Mouse (Mus musculus) CH12.LX (cell line): ENCODE measurements at regions not wholly inside any gene's neighbourhood (a gene's known extent, or its start where the extent isn't known, plus 50 kb on each side); places are given as distances from the start of the nearest gene placed in this dataset.

Experiments used
- DNase-seq: peaks from one replicate; pipeline ENCODE4 v3.0.0-alpha.2; 2013; ENCODE audit errors: extremely low read depth
- H3K27ac ChIP-seq: 2 replicates; pipeline ENCODE4 v1.5.1; 2012; ENCODE audit warnings: low read depth, mild to moderate bottlenecking, control low read depth, moderate library complexity; ENCODE audit not compliant: insufficient read depth
- H3K27me3 ChIP-seq: replicated peaks from 2 replicates; pipeline ENCODE3; 2012; ENCODE audit warnings: inconsistent platforms
- H3K36me3 ChIP-seq, 2 experiments: replicated peaks in 1 of 2; 2 replicates each; pipeline versions ENCODE3 to v1.6.1; 2012; ENCODE audit warnings: inconsistent platforms in 1 of 2, low read length in 1 of 2, mild to moderate bottlenecking in 1 of 2, mixed read lengths in 1 of 2, moderate library complexity in 1 of 2; ENCODE audit not compliant: control insufficient read depth in 1 of 2, insufficient read depth in 1 of 2
- H3K4me1 ChIP-seq, 2 experiments: 2 replicates each; pipeline ENCODE4 v1.6.1; 2012; ENCODE audit warnings: inconsistent platforms in 1 of 2, moderate library complexity in 1 of 2; ENCODE audit not compliant: insufficient read depth in 2 of 2, control insufficient read depth in 1 of 2
- H3K4me2 ChIP-seq: 2 replicates; pipeline ENCODE4 v1.6.1; 2012; ENCODE audit warnings: low read depth, mild to moderate bottlenecking, control low read depth; ENCODE audit not compliant: poor library complexity, insufficient read depth, severe bottlenecking
- H3K4me3 ChIP-seq, 3 experiments: fragments of 150-350 bp in 1 of 3; sonication (generic) in 1 of 3; replicated peaks in 1 of 3; 2 replicates each; pipeline versions ENCODE3 to v1.5.1; 2011 to 2012; ENCODE audit warnings: low read depth in 2 of 3, low read length in 2 of 3, mild to moderate bottlenecking in 2 of 3, moderate library complexity in 2 of 3, control low read depth in 1 of 3, improper control_type of control experiment in 1 of 3, inconsistent platforms in 1 of 3, mixed read lengths in 1 of 3; ENCODE audit not compliant: poor library complexity in 1 of 3
- H3K79me2 ChIP-seq: replicated peaks from 2 replicates; pipeline ENCODE4 v1.6.1; 2012; ENCODE audit warnings: mild to moderate bottlenecking, moderate library complexity; ENCODE audit not compliant: control insufficient read depth, poor library complexity, insufficient read depth, severe bottlenecking; ENCODE audit errors: extremely low read depth
- H3K9ac ChIP-seq: 2 replicates; pipeline ENCODE4 v1.6.1; 2012; ENCODE audit warnings: low read depth, mild to moderate bottlenecking, control low read depth, moderate library complexity; ENCODE audit not compliant: insufficient read depth
- H3K9me3 ChIP-seq: replicated peaks from 2 replicates; pipeline ENCODE3; 2012; ENCODE audit warnings: low read length, inconsistent platforms, mixed read lengths
- CTCF ChIP-seq, 2 experiments: IDR thresholded peaks in 1 of 2; conservative IDR thresholded peaks in 1 of 2; 2 replicates each; pipeline ENCODE4 v1.5.1; 2011 to 2012; ENCODE audit warnings: low read depth in 2 of 2, low read length in 2 of 2, improper control_type of control experiment in 1 of 2, inconsistent platforms in 1 of 2, mild to moderate bottlenecking in 1 of 2, moderate library complexity in 1 of 2
- EP300 ChIP-seq: IDR thresholded peaks from 2 replicates; pipeline ENCODE4 v1.6.1; 2011; ENCODE audit warnings: low read length, improper control_type of control experiment
- ETS1 ChIP-seq: conservative IDR thresholded peaks from 2 replicates; pipeline ENCODE4 v1.6.1; 2012; ENCODE audit warnings: low read depth, mild to moderate bottlenecking, inconsistent platforms, low read length, improper control_type of control experiment, moderate library complexity
- HCFC1 ChIP-seq: IDR thresholded peaks from 2 replicates; pipeline ENCODE4 v1.6.1; 2012; ENCODE audit warnings: low read depth, mild to moderate bottlenecking, inconsistent platforms, low read length, improper control_type of control experiment
- MAFK ChIP-seq: IDR thresholded peaks from 2 replicates; pipeline ENCODE4 v1.6.1; 2011; ENCODE audit warnings: low read length, improper control_type of control experiment; ENCODE audit not compliant: insufficient replicate concordance
- NELFE ChIP-seq: IDR thresholded peaks from 2 replicates; pipeline ENCODE4 v1.6.1; 2011; ENCODE audit warnings: low read depth, low read length, improper control_type of control experiment
- NRF1 ChIP-seq: IDR thresholded peaks from 2 replicates; pipeline ENCODE4 v1.6.1; 2014; ENCODE audit warnings: low read depth, mild to moderate bottlenecking, inconsistent platforms, low read length, improper control_type of control experiment, moderate library complexity
- POLR2A ChIP-seq: IDR thresholded peaks from 2 replicates; pipeline ENCODE4 v1.6.1; 2011; ENCODE audit warnings: low read depth, mild to moderate bottlenecking, improper control_type of control experiment, low read length
- POLR2AphosphoS2 ChIP-seq: IDR thresholded peaks from 2 replicates; pipeline ENCODE4 v1.6.1; 2011; ENCODE audit warnings: low read depth, low read length, improper control_type of control experiment
- RAD21 ChIP-seq: IDR thresholded peaks from 2 replicates; pipeline ENCODE4 v1.6.1; 2011; ENCODE audit warnings: low read depth, mild to moderate bottlenecking, low read length, improper control_type of control experiment, moderate library complexity
- RCOR1 ChIP-seq: conservative IDR thresholded peaks from 2 replicates; pipeline ENCODE4 v1.6.1; 2012; ENCODE audit warnings: low read depth, mild to moderate bottlenecking, inconsistent platforms, low read length, improper control_type of control experiment
- SIN3A ChIP-seq: IDR thresholded peaks from 2 replicates; pipeline ENCODE4 v1.6.1; 2012; ENCODE audit warnings: low read length, improper control_type of control experiment, inconsistent platforms
- SMC3 ChIP-seq: IDR thresholded peaks from 2 replicates; pipeline ENCODE4 v1.6.1; 2011; ENCODE audit warnings: low read depth, low read length, improper control_type of control experiment
- TCF12 ChIP-seq: IDR thresholded peaks from 2 replicates; pipeline ENCODE4 v1.6.1; 2014; ENCODE audit warnings: low read depth, mild to moderate bottlenecking, inconsistent platforms, low read length, improper control_type of control experiment
- USF1 ChIP-seq: IDR thresholded peaks from 2 replicates; pipeline ENCODE4 v1.6.1; 2014; ENCODE audit warnings: low read depth, mild to moderate bottlenecking, inconsistent platforms, low read length, improper control_type of control experiment
- ZKSCAN1 ChIP-seq: IDR thresholded peaks from 2 replicates; pipeline ENCODE4 v1.6.1; 2012; ENCODE audit warnings: low read depth, inconsistent platforms, low read length, improper control_type of control experiment, borderline replicate concordance
- ZMIZ1 ChIP-seq: IDR thresholded peaks from 2 replicates; pipeline ENCODE4 v1.6.1; 2012; ENCODE audit warnings: low read depth, mild to moderate bottlenecking, inconsistent platforms, low read length, improper control_type of control experiment
- dilution Hi-C: fragments of 300-500 bp; cut with MboI; formaldehyde crosslinking; loops from 2 replicates; pipeline ENCODE4 v1.14.3; 2020; ENCODE audit warnings: low sequenced_read_pairs; ENCODE audit not compliant: extremely low pct_unique_long_range_greater_than_20kb, extremely low pct_ligation_motif_present
- in situ Hi-C: fragments of 300-500 bp; cut with MboI; formaldehyde crosslinking; loops from 3 replicates; pipeline ENCODE4 v1.14.3; 2019; ENCODE audit warnings: low sequenced_read_pairs, low pct_ligation_motif_present, low pct_unique_long_range_greater_than_20kb, mixed read lengths

DNA sequence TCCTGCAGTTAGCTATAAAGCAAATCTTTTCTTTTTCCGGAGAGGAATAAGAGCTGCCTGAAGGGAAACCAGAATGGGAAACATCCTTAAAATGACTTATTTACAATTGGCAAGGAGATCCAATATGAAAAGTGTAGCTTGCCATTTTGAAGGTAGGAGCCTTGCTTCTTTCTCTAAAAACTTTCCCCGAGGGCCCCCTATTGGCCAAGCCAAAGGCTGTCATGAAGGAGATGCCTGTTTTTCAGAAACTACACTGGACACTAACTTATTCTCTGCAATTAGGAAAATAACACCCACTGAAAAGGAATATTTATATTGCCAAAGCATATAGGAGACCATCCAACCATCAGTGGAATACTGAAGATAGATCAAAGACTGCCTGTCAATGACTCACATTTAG, 312.8 kb upstream of the Thrb start:
- Histone ChIP-seq H3K9me3 (no peaks in the 10 kb centered on the region), H3K36me3 (no peaks in the 10 kb centered on the region), H3K79me2 (no peaks in the 10 kb centered on the region), H3K4me2 (no peak overlapping the region), H3K4me1 (no peaks in the 10 kb centered on the region)
- DNase-seq = peak; percentile 31
- dilution Hi-C loops (no loop called here), in situ Hi-C loops (no loop called here)
- TF ChIP-seq ZKSCAN1 = no peak
- TF ChIP-seq MAFK = no peak
- no peak for TF ChIP-seq ETS1
- peak; percentile 46 for TF ChIP-seq SMC3
- TF ChIP-seq CTCF (conservative IDR thresholded peaks at IDR 0.05 in 1 of 2, IDR thresholded peaks at IDR 0.05 in 1 of 2; ENCODE audit: low read depth in 2 of 2, low read length in 2 of 2) = peak in 1 of 2 experiments; percentile 62; a peak in 2 of 4 replicates
- peak; percentile 63 for TF ChIP-seq RAD21
- TF ChIP-seq, all 38 proteins: peak for 3
- Histone ChIP-seq H3K4me3 (no peak overlapping the region), H3K27ac (no peak overlapping the region), H3K27me3 (no peaks in the 10 kb centered on the region), H3K9ac (no peak overlapping the region)

DNA sequence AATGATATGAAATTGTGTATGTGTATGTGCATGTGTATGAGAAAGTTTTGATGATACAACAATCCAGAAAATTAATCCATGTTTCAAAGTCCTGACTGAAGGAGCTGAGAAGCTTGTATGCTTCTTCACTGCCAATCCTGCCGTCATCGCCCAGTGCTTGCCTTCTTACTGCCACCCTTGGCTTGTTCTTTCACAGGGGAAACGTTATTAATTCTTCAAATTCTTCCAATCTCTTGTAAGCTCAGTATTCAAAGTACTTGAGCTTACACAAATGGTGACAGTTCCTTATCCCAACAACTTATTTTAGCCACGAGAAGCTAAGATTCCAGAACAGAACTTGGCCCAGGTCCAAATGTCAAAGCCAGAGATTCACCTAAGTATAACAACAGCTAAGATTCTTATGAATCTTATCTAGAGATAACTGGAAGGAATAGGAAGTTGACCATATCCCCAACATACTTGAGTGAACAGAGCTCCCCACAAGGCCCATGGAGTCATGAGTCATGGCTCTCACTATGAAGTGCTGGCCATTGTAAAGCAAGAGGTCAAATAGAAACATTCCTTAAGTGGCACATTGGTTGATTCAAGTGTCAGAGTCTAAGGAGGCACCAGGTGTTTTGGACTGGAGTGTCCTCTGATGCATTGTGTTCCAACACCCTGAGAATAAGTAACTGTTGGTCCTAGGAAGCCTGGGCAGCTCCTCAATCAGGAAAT, 307.6 kb upstream of the Thrb start:
- Histone ChIP-seq H3K4me3 (no peak overlapping the region), H3K36me3 (no peaks in the 10 kb centered on the region), H3K27me3 (no peaks in the 10 kb centered on the region), H3K79me2 (no peaks in the 10 kb centered on the region)
- dilution Hi-C loops = no loop called here
- in situ Hi-C loops = no loop called here
- TF ChIP-seq POLR2AphosphoS2 = no peak
- no peak for TF ChIP-seq EP300
- no peak for TF ChIP-seq POLR2A
- no peak for TF ChIP-seq NRF1
- no peak for TF ChIP-seq USF1
- no peak for TF ChIP-seq TCF12
- TF ChIP-seq ZMIZ1 = no peak
- TF ChIP-seq RCOR1 = no peak
- no peak for TF ChIP-seq SIN3A
- no peak for TF ChIP-seq CTCF (conservative IDR thresholded peaks at IDR 0.05 in 1 of 2, IDR thresholded peaks at IDR 0.05 in 1 of 2; ENCODE audit: low read depth in 2 of 2, low read length in 2 of 2)
- no peak for TF ChIP-seq HCFC1
- no peak for TF ChIP-seq NELFE
- TF ChIP-seq, all 38 proteins: peak for 0
- Histone ChIP-seq H3K4me2 (no peak overlapping the region), H3K4me1 (no peaks in the 10 kb centered on the region), H3K9me3 (no peaks in the 10 kb centered on the region), H3K27ac (no peak overlapping the region), H3K9ac (no peak overlapping the region)
- DNase-seq = no peak
